Mouse (Mus musculus): Measurements from ENCODE around the gene Camk1. TPM values are rescaled to one million over a fixed set of nuclear protein-coding genes. Genes with fewer than 3 reads are reported as not detected.

Camk1 gene
- 56.3 and 59.9 TPM in 2 replicates for total RNA-seq (2017)

DNA sequence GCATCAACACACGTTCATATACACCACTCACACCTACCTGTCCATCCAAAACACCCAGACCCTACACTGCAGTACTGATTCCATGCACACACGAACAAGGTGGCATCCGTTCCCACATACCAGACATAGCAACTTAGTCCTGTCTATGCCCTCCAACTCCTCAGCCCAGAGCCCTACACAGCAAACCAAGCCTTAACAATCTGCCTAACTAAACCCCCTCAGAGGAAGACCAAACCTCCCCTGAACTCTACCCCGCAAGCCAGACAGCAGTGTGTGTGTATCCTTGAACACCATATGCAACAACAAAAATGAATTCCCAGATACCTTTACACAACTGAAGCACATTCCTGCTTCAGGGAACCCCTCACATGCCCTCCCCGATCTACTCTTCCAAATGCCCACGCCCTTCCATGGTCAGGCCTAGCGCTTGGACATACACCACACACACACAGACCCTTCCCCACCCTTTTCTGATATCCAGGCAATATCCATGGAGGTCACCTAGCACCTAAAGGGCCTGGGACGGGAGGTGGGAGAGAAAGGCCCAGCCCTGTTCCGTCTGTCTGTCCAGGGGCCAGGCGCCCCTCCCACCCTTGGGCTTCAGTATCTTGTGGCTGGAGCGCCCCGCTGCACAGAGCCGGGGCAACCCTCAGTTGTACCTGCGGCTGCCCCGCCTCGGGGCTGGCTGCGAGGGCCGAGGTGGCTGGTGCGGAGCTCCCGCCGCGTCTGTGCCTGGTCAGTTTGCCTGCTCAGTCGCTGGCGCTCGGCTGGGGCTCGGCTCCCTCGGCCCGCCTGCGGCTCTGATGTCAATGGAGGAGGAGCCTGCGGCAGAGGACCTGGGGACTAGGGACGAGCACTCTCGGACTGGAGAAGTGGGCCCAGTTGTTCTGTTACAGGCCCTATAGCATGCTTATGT is at the start of gene Camk1:
Camk1 (minus strand) TSS at position 808 of the 916 bp plus-strand sequence.
- ATAC-seq (replicated peaks in 1 of 2; ENCODE audit: insufficient read depth in 1 of 2, low FRiP score in 2 of 2, low TSS enrichment in 1 of 2, low read depth in 1 of 2, poor library complexity in 2 of 2, severe bottlenecking in 2 of 2): peak; percentile 85 to 88

DNA sequence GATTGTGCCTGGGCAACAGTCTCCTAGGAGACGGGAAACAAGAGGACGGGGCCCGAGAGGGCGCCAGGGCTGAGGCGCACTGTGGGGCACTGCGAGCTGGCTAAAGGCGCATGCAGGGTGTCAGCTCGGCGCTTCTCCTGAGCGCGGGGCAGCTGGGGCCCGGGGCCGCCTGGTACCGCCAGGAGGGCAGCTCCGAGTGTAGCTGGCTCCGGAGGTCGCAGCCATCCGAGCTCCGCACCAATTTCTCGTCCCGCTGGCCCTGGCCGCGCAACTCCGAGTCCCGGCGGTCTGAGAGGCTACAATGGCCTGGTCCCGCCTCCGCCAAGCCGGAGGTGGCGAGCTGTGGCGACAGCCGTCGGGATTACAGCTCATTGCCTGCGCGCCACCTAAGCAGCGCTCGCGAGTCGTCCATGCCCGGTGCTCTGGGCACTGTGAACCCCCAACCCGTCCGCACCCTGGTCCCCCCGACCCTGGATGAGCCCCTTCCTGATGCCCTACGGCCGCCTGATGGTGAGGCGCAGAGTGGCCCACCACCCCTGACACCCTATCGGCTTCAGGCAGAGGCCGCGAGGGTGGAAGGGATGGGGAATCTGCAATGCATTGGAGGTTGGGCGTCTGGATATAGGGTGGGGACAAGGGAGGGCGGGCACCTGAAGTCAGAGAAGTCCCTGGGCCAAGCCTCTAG is 48.7 kb upstream of the Camk1 start:
- peak; percentile 63 to 74 for ATAC-seq (replicated peaks in 1 of 2; ENCODE audit: insufficient read depth in 1 of 2, low FRiP score in 2 of 2, low TSS enrichment in 1 of 2, low read depth in 1 of 2, poor library complexity in 2 of 2, severe bottlenecking in 2 of 2)

DNA sequence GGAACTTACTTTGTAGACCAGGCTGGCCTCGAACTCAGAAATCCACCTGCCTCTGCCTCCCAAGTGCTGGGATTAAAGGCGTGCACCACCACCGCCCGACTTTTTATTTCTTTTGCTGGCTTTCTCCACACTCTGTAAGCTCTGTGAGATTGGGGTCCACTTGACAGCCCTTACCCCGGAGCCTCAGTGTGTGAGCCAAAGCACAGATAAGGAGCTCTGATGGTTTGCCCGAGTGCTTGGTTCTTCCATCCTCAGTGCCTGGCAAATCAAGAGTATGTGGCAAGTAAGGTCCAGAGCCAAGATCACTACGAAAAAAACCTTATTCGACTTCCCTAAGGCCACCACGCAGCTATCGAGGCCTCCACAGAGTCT is 48.2 kb upstream of the Camk1 start:
- no peak for ATAC-seq (replicated peaks in 1 of 2; ENCODE audit: insufficient read depth in 1 of 2, low FRiP score in 2 of 2, low TSS enrichment in 1 of 2, low read depth in 1 of 2, poor library complexity in 2 of 2, severe bottlenecking in 2 of 2)

DNA sequence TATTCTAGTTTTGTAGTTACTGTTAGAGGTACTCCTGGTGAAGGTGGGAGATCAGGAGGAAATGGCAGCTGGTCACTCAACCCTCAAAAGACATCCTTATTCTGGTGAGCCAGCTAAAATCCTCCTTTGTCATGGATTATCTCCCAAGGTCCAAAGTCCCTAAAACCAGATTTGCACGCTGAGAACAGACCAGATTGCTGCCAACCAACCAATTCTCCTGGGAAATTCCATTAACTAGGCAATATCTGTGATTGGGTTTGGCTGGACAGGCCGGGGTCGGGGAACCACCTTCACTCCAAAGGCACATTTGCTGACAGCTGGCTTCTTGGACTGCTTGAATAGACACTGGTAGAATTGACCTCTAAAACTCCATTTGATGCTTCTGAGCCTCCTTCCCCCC is 46.9 kb upstream of the Camk1 start:
- no peak for ATAC-seq (replicated peaks in 1 of 2; ENCODE audit: insufficient read depth in 1 of 2, low FRiP score in 2 of 2, low TSS enrichment in 1 of 2, low read depth in 1 of 2, poor library complexity in 2 of 2, severe bottlenecking in 2 of 2)

DNA sequence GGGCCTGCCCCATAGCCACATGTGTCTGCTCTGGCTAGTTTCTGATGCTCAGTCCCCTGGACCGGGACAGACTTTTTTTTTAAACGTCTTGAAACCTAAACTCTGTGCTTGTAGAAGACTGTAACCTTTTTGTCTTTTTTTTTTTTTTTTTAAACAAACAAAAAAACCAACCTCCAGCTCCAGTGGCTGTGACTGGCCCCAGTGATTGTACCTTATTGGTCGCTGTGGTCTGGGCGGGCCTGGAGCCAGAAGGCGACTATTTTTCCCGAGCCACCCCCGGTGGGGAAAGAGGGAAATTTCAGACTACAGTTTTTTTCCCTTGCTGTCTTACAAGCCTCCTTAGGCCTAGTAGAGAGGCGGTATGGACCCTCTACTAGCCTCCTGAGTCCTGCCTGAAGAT is 45.2 kb upstream of the Camk1 start, which contains the start of gene Ttll3:
Ttll3 (plus strand) TSS at position 301 of the 400 bp plus-strand sequence.
- no peak for ATAC-seq (replicated peaks in 1 of 2; ENCODE audit: insufficient read depth in 1 of 2, low FRiP score in 2 of 2, low TSS enrichment in 1 of 2, low read depth in 1 of 2, poor library complexity in 2 of 2, severe bottlenecking in 2 of 2)

DNA sequence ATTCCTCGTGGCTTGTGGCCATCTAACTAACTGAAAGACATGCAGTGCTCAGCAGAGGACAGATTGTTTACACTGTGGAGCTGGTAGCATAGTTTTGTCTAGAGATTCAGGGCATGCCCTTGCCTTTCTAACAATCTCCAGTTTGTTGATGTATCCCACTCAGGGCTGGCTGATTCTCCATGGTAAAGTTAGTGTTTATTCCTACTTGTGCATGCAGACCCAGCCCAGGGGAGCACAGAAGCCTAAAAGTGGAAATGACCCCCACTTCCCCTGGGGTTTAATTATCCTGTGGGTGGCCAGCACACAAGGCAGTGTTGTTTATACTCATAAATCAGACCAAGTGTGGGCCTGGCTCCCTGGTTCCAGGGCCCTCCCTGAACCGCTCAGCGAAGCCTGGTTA is 42.2 kb upstream of the Camk1 start:
- ATAC-seq (replicated peaks in 1 of 2; ENCODE audit: insufficient read depth in 1 of 2, low FRiP score in 2 of 2, low TSS enrichment in 1 of 2, low read depth in 1 of 2, poor library complexity in 2 of 2, severe bottlenecking in 2 of 2): no peak

DNA sequence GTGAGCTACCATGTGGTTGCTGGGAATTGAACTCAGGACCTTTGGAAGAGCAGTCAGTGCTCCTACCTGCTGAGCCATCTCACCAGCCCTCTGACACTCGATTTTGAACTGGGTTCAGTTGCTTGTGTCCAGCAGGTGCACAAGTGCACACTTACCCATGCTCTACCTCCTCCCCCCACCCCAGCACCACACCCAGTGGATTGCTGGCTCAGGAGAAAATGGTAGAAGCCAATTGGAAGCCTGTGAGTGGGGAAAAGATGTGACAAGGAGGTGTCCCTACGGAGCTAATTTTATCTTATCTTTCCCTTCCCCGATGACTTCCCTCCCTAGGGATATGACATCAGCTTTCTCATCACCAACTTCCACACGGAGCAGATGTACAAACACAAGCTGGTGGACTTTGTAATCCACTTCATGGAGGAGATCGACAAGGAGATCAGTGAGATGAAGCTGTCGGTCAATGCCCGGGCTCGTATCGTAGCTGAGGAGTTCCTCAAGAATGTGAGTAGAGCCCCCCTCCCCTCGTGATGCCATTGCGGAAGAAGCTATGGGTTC is 41.5 kb upstream of the Camk1 start:
- no peak for ATAC-seq (replicated peaks in 1 of 2; ENCODE audit: insufficient read depth in 1 of 2, low FRiP score in 2 of 2, low TSS enrichment in 1 of 2, low read depth in 1 of 2, poor library complexity in 2 of 2, severe bottlenecking in 2 of 2)

DNA sequence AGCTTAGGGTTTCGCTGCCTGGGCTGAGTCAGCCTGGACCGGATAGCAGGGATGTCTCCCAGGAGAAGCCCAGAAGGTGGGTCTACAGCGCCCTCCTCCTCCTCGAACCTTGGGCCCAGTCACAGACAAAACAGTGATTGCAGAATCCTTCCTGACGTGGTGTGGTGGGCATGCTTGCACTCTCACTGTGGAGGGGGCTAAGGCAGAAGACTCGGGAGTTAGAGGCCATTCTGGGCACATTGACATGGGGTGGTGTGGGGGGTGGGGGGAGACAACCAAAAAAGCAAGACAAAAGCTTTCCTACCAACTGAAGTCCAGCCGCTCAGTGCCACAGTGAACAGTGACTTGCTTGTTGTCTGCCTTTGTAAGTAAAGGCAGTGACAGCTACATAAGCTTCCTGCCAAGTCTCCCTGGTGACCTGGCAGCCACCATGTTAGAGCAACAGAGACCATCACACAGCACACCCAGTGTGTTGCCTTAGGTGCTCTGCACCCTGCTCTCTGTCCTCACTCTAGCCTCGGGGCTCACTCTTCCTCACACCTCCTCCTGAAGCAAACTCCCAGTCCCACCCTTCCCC is 40.7 kb upstream of the Camk1 start:
- ATAC-seq (replicated peaks in 1 of 2; ENCODE audit: insufficient read depth in 1 of 2, low FRiP score in 2 of 2, low TSS enrichment in 1 of 2, low read depth in 1 of 2, poor library complexity in 2 of 2, severe bottlenecking in 2 of 2): no peak

DNA sequence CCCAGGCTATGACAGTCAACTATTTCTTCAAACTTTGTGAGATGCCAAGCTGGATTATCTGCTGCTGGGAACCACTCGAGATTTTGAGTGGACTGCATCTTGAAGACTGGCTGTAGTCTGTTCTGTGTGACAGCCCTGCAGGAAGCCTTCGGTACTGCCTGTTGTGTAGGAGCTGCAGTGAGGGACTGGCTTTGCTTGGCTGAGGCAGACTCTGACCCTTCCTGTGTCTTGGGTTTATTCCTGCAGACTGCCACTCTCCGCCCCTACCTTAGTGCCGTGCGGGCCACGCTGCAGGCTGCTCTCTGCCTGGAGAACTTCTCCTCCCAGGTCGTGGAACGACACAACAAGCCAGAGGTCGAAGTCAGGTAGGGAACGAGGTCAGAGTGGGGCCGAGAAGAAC is 36.7 kb upstream of the Camk1 start:
- no peak for ATAC-seq (replicated peaks in 1 of 2; ENCODE audit: insufficient read depth in 1 of 2, low FRiP score in 2 of 2, low TSS enrichment in 1 of 2, low read depth in 1 of 2, poor library complexity in 2 of 2, severe bottlenecking in 2 of 2)

DNA sequence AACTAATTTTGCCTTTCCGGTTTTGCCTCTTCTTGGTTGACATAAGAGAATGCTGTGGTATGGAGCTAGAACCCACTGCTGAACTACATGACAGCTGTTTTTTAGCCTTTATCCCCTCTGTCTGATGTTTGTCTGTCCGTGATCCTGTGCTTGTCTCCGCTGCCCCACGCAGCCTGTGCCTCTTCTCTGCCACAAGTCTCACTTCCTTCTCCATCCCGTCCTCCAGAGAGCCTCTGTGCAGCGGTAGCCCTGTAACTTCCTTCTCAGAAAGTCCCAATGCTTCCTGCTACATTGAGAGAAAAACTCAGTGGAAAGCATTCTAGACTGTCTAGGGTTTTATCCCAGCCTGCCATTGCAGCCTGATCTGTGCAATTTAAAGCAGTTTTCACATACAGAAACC is 35.5 kb upstream of the Camk1 start:
- peak in 1 of 2 experiments; percentile 18; a peak in 1 of 4 replicates for ATAC-seq (replicated peaks in 1 of 2; ENCODE audit: insufficient read depth in 1 of 2, low FRiP score in 2 of 2, low TSS enrichment in 1 of 2, low read depth in 1 of 2, poor library complexity in 2 of 2, severe bottlenecking in 2 of 2)

DNA sequence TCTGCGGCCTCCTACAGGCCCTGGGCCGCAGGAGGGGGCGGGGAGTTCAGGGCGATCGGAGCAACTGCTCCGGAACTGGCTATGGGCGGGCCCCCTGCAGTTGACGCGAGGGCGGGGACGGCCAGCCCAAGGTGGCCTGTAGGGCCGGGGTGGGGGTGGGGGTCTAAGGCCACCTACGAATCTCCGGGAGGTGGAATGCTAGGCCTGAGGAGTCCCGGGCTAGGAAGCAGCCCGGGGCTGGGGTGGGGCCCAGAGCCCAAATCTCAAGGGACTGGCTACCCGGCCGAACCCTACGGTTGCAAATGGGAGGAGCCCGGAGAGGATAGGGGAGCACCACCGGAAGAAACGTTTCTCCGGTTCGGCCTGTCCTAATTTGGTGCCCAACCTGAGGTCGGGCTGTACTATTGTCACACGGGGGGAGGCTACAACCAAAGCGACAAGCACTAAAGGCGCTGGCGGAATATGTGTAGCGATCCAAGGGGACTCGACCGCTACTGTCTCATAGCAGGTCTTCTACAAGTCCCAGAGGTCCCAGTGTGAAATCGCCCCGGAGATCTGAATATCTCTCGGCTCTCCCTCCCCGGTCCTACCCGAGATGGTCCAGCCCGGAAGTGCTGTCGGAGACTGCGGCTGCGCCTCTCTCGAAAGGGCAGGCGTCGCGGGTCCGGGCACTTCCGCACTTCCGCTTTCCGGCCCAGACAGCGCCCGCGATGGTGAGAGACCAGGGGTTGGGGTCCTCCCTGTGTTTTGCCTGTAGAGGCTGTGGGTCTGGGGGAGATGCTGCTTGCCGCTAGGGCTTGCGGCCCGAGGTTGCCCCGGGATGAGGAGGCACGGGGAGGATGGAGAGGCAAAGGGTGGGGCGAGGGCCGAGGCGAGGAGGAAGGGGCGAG is 34.0 kb upstream of the Camk1 start, which contains the start of the genes Tada3 and Arpc4:
Tada3 (minus strand) TSS at position 388 of the 890 bp plus-strand sequence.
Arpc4 (plus strand) TSS at position 620 of the 890 bp plus-strand sequence.
- peak; percentile 82 to 84 for ATAC-seq (replicated peaks in 1 of 2; ENCODE audit: insufficient read depth in 1 of 2, low FRiP score in 2 of 2, low TSS enrichment in 1 of 2, low read depth in 1 of 2, poor library complexity in 2 of 2, severe bottlenecking in 2 of 2)

DNA sequence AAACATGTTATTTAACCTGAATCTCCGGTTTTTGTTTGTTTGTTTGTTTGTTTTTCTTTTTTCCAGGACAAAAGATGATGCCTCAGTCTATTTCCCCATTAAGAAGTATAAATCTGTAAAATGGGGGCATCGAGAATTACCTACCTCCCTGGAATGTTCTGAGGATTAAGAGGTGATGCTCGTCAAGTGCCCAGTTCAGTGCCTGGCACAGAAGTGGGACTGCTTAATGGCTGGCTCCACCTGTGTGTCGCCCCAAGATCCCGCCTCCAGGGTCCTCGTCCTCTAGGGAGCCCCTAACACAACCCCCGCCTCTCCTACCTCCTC is 33.4 kb upstream of the Camk1 start:
- ATAC-seq (replicated peaks in 1 of 2; ENCODE audit: insufficient read depth in 1 of 2, low FRiP score in 2 of 2, low TSS enrichment in 1 of 2, low read depth in 1 of 2, poor library complexity in 2 of 2, severe bottlenecking in 2 of 2): no peak; a peak in 1 of 4 replicates

DNA sequence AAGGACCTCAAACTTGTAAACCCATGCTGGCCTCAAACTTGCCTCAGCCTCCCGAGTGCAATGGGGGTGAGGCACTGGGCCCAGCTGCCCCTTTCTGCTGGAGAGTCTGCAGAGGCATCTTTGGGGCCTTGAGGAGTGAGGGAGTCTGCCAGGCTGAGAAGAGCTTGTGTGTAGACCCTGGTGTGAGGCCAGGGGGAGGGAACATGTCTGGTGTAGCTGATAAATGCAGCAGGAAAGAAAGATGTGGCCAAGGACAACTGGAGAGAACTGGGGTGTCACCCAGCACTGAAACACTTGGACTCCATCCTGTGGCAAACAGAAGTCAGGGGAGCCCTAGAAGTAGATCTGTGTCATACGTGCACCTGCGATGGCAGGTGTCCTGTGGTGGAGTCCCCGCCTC is 29.7 kb upstream of the Camk1 start:
- ATAC-seq (replicated peaks in 1 of 2; ENCODE audit: insufficient read depth in 1 of 2, low FRiP score in 2 of 2, low TSS enrichment in 1 of 2, low read depth in 1 of 2, poor library complexity in 2 of 2, severe bottlenecking in 2 of 2): no peak

DNA sequence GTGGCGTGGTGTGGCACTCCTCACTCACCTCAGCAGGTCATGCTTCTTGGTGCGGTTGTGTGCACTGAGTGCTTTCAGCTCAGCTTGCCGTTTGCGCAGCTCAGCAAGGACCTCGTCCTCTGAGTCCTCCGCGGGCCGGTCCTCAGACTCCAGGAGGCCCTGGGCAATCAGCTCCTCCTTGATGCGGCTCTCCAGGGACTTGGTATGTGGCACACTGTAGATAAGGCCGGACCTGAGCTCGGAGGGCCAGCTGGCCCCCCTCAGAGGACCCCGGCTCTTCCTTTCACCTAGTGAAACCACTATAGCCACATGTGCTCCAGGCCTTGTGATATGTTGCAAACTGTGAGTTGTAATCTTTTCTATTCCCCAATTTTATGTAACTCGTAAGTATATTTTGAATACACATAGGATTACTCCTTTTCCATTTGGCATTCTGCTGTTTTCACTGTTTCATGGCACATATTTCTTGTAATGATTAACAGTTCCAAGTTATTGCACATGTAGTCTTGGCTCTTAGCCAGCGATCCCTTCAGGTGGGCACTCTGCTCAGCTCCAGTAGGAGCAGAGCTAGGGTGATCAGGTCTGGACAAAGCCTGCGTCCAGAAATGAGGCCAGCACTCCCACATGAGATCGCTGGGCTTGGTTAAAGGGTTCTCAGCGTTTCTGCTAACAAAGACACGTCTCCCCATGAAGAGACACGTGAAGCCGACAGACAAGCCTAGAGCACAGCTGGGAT is 26.6 kb upstream of the Camk1 start:
- ATAC-seq (replicated peaks in 1 of 2; ENCODE audit: insufficient read depth in 1 of 2, low FRiP score in 2 of 2, low TSS enrichment in 1 of 2, low read depth in 1 of 2, poor library complexity in 2 of 2, severe bottlenecking in 2 of 2): no peak

DNA sequence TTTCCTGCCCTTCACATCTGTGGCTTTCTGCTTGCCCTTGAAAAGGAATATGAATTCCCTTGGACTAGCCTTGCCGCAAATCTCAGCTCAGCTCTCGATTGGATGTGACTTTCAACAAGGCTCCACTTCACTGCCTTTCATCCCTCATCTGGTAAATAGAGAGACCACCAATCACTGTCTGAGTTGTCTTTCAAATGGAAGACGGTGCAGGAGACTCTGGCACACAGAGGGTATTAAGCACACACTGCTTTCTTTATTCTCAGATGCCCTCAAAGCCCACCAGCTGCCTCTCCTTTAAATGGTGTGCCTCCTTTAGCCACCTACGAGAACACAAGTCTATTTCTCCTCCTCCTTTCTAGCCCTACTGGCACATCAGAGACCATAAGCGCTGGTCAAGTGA is 24.8 kb upstream of the Camk1 start:
- no peak for ATAC-seq (replicated peaks in 1 of 2; ENCODE audit: insufficient read depth in 1 of 2, low FRiP score in 2 of 2, low TSS enrichment in 1 of 2, low read depth in 1 of 2, poor library complexity in 2 of 2, severe bottlenecking in 2 of 2)

DNA sequence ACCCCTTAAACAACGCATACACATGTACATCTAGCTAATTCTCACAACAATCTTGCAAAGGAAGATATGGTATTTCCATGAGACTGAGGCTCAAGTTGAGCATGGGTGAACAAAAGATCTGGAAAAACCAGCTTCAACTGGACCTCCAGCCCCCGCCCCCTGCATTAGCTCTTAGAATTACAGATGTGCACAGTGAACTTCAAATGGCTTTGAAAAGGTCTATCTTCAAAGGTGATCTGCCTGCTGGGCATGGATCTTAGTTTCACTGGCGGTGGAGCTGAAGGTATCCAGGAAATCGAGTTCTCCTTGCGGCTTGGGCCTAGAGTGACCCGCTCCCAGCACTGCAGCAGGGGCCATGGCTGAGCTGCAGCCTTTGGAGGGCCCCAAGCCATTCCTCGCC is 24.3 kb upstream of the Camk1 start:
- no peak for ATAC-seq (replicated peaks in 1 of 2; ENCODE audit: insufficient read depth in 1 of 2, low FRiP score in 2 of 2, low TSS enrichment in 1 of 2, low read depth in 1 of 2, poor library complexity in 2 of 2, severe bottlenecking in 2 of 2)

All from hematopoietic stem cell, adult 5-6 weeks (primary cell).